Mouse (Mus musculus) hindbrain, embryonic 14.5 days (tissue): ENCODE data around the gene Aplp2. TPM values are rescaled to one million over a fixed set of nuclear protein-coding genes. Genes with fewer than 3 reads are reported as not detected.

Source experiments
- polyA plus RNA-seq: library from polyadenylated mRNA; unstranded; fragments of >200 nt; fragmentation: Nextera tagmentation; extraction: Ambion mirVana; gene quantifications from 2 replicates; pipeline ENCODE4 v1.2.1, GENCODE M21; 2014

The Aplp2 gene
- polyA plus RNA-seq, 1 experiment from 2014 or later: 398 TPM

Other genes starting within 250 kb of the Aplp2 start
- gene Zbtb44, start 181.2 kb downstream of the Aplp2 start, polyA plus RNA-seq: 3.4 and 4.4 TPM in 2 replicates
- 0.37 and 0.43 TPM in 2 replicates for gene St14, start 80.0 kb downstream of the Aplp2 start, polyA plus RNA-seq
- 7.9 and 9.7 TPM in 2 replicates for gene Prdm10, start 68.7 kb upstream of the Aplp2 start, polyA plus RNA-seq
- 25.4 and 32.0 TPM in 2 replicates for gene Nfrkb, start 174.4 kb upstream of the Aplp2 start, polyA plus RNA-seq